Mouse (Mus musculus): ENCODE measurements at regions not wholly inside any gene's neighbourhood (a gene's known extent, or its start where the extent isn't known, plus 50 kb on each side); places are given as distances from the start of the nearest gene placed in this dataset.

DNA sequence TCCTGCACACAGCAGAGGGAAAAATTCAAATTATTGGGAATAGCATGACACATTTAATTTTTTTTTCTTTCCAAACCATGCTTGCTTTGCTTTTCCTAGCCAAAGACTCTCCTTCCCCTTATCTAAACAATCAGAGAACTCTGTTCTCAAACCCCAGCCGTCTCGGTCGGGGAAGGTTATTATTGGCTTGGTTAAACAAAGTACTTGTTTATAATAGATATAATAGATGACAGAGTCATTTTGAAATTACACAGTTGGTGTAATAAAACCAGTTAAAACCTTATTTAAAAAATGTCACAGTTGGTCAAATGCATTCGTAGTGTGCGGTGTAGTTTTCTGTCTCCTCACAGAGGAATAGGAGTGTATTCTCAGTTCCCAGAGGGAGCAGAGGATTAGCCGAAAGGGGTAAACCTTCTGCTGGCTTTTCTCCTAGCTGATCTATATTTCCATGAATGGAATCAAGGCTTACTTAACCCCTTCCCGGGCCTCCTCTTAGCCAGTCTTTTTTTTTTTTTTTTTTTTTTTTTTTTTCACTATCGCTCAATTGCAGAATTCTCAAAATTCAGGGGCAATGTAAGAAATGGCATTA, 329.4 kb upstream of the Npvf start:
- 14% methylated on average over 8 of the region's 8 CpGs for WGBS
- Histone ChIP-seq H3K27ac (ENCODE audit: insufficient read depth, low read depth, low read length) (peak overlapping the region; percentile 54; the same call in 1 of the 2 replicates), H3K4me1 (ENCODE audit: control insufficient read depth, insufficient read depth, insufficient read length, low read length) (no peaks in the 10 kb centered on the region)

GRCm38 (mm10) chr6:50984157-50984905, 330.1 kb upstream of the Npvf start:
- no peak for TF ChIP-seq CTCF (IDR thresholded peaks at IDR 0.05; ENCODE audit: extremely low read depth, insufficient read length, insufficient replicate concordance, low read depth, low read length)
- TF ChIP-seq POLR2A (IDR thresholded peaks at IDR 0.05; ENCODE audit: low read depth, low read length): no peak
- H3K4me3 ChIP-seq (ENCODE audit: low read depth, low read length): no peak overlapping the region
- H3K4me1 ChIP-seq (ENCODE audit: control insufficient read depth, insufficient read depth, insufficient read length, low read length): no peaks in the 10 kb centered on the region
- no peaks in the 10 kb centered on the region for H3K36me3 ChIP-seq (ENCODE audit: control insufficient read depth, insufficient read depth, low read length)
- peak overlapping the region; percentile 39; the same call in 1 of the 2 replicates for H3K27ac ChIP-seq (ENCODE audit: insufficient read depth, low read depth, low read length)
- H3K27me3 ChIP-seq (ENCODE audit: control insufficient read depth, insufficient read depth, low read length): no peaks in the 10 kb centered on the region
- WGBS: 67% methylated on average over 11 of the region's 11 CpGs

More for the DNA sequence above, 329.4 kb upstream of the Npvf start:
- Histone ChIP-seq H3K4me3 (ENCODE audit: low read depth, low read length) (no peak overlapping the region), H3K36me3 (ENCODE audit: control insufficient read depth, insufficient read depth, low read length) (no peaks in the 10 kb centered on the region), H3K27me3 (ENCODE audit: control insufficient read depth, insufficient read depth, low read length) (no peaks in the 10 kb centered on the region)
- TF ChIP-seq POLR2A (IDR thresholded peaks at IDR 0.05; ENCODE audit: low read depth, low read length) (no peak), CTCF (IDR thresholded peaks at IDR 0.05; ENCODE audit: extremely low read depth, insufficient read length, insufficient replicate concordance, low read depth, low read length) (no peak)

DNA sequence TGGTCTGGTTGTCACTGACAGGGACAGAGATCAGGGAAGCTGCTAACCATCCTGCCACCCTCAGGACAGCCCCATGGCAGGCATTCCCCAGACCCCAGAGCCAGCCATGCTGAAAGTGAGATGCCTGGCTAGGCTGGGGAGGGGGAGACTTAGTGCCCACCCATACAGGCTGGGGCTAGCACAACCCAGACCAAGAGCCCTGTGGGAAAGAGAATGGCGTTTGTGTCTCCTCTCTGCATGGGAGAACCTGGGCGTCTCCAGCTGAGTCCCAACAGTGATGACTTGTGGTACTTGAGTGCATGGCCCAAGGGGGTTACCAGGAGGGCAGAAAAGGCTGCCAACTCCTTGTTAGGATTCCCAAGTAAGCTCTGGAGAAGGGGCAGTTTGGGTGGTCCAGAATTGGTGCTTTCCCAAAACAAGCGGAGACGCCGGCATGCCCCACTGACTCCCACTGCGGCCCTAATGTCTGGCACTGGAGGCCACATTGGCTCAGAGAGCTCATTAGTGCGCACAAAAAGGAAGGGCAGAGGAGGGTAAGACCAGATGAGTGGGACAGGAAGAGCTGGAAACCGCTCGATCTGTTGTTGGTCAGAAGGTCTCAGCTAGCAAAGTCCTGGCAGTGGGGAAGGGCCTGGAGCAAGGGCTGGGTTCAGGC, 332.2 kb upstream of the Npvf start:
- TF ChIP-seq CTCF (IDR thresholded peaks at IDR 0.05; ENCODE audit: extremely low read depth, insufficient read length, insufficient replicate concordance, low read depth, low read length) (no peak), POLR2A (IDR thresholded peaks at IDR 0.05; ENCODE audit: low read depth, low read length) (no peak)
- Histone ChIP-seq H3K36me3 (ENCODE audit: control insufficient read depth, insufficient read depth, low read length) (no peaks in the 10 kb centered on the region), H3K27ac (ENCODE audit: insufficient read depth, low read depth, low read length) (no peak overlapping the region), H3K4me3 (ENCODE audit: low read depth, low read length) (no peak overlapping the region), H3K27me3 (ENCODE audit: control insufficient read depth, insufficient read depth, low read length) (no peaks in the 10 kb centered on the region), H3K4me1 (ENCODE audit: control insufficient read depth, insufficient read depth, insufficient read length, low read length) (no peaks in the 10 kb centered on the region)
- 86% methylated on average over 9 of the region's 9 CpGs for WGBS

DNA sequence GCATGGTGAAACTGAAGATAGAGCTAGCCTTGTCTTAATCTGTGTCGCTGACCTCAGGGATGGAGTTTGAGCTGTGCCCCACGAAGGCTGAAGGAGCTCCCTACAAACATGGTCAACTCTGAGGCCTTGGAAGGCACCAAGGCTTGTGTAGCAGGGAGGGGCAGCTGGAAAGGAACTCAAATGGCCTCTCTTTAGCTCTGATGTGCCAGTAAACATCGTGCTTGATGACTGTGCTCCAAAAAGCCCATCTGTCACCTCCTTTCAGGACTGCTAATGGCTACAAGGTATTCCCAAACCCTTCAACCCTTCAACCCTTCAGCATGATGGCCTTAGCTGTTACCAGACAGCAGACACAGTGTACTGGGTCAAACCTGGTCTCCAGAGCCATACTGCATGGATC, 334.3 kb upstream of the Npvf start:
- TF ChIP-seq CTCF (IDR thresholded peaks at IDR 0.05; ENCODE audit: extremely low read depth, insufficient read length, insufficient replicate concordance, low read depth, low read length) (no peak), POLR2A (IDR thresholded peaks at IDR 0.05; ENCODE audit: low read depth, low read length) (no peak)

DNA sequence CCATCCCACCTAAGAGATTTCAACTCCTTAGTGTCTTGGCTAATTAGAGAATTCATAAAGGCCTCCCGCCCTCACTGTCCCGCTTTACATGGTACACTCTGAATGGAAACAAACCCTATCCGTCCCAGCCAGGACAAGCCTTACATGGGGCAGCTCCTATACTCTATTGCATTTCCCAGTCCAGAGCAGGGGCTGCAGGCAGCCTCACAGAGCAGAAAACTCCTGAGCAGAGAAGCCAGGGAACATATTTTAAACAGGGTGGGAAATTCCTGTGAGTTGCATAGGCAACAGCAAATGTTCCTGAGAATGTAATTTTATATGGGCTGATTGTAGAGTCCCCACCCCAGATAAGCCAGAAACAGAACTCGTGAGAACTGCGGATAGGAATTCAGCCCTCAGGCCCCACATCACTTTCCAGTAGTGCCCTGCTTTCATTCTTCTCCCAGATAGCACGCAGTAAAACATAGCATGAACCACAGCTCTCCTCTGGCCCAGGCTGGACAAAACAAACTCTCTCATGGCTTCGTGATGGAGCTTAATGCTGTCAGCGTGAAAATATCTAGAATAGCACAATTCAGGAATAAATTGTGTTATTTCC, 337.4 kb upstream of the Npvf start:
- no peak for TF ChIP-seq CTCF (IDR thresholded peaks at IDR 0.05; ENCODE audit: extremely low read depth, insufficient read length, insufficient replicate concordance, low read depth, low read length)
- TF ChIP-seq POLR2A (IDR thresholded peaks at IDR 0.05; ENCODE audit: low read depth, low read length): no peak
- 67% methylated on average over 8 of the region's 8 CpGs for WGBS
- Histone ChIP-seq H3K4me1 (ENCODE audit: control insufficient read depth, insufficient read depth, insufficient read length, low read length) (no peaks in the 10 kb centered on the region), H3K27me3 (ENCODE audit: control insufficient read depth, insufficient read depth, low read length) (no peaks in the 10 kb centered on the region), H3K27ac (ENCODE audit: insufficient read depth, low read depth, low read length) (no peak overlapping the region), H3K36me3 (ENCODE audit: control insufficient read depth, insufficient read depth, low read length) (no peaks in the 10 kb centered on the region), H3K4me3 (ENCODE audit: low read depth, low read length) (no peak overlapping the region)

More for the DNA sequence above, 334.3 kb upstream of the Npvf start:
- Histone ChIP-seq H3K4me1 (ENCODE audit: control insufficient read depth, insufficient read depth, insufficient read length, low read length) (no peaks in the 10 kb centered on the region), H3K36me3 (ENCODE audit: control insufficient read depth, insufficient read depth, low read length) (no peaks in the 10 kb centered on the region), H3K27ac (ENCODE audit: insufficient read depth, low read depth, low read length) (no peak overlapping the region), H3K4me3 (ENCODE audit: low read depth, low read length) (no peak overlapping the region), H3K27me3 (ENCODE audit: control insufficient read depth, insufficient read depth, low read length) (no peaks in the 10 kb centered on the region)
- WGBS: 63% methylated on average over 3 of the region's 3 CpGs

DNA sequence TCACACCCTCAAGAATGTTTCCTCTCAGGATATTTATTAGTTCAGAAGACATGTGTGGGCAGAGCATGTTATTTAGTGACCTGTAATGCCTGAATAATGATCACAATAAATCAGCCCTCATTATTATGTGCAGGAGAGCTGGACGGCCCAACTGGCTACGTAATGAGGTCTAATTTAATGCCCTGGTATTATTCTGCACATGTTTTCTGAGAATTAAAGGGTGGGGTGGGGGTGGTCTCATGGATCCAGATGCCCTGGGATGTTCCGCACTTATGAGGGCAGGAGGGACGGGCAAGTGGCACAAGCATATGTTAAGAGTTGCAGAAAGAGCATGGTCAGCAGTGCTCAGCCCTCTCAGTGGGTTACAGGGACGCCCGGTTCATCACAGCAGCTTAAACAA, 339.7 kb upstream of the Npvf start:
- Histone ChIP-seq H3K4me1 (ENCODE audit: control insufficient read depth, insufficient read depth, insufficient read length, low read length) (no peaks in the 10 kb centered on the region), H3K36me3 (ENCODE audit: control insufficient read depth, insufficient read depth, low read length) (no peaks in the 10 kb centered on the region), H3K4me3 (ENCODE audit: low read depth, low read length) (no peak overlapping the region), H3K27ac (ENCODE audit: insufficient read depth, low read depth, low read length) (no peak overlapping the region), H3K27me3 (ENCODE audit: control insufficient read depth, insufficient read depth, low read length) (no peaks in the 10 kb centered on the region)
- TF ChIP-seq CTCF (IDR thresholded peaks at IDR 0.05; ENCODE audit: extremely low read depth, insufficient read length, insufficient replicate concordance, low read depth, low read length) (no peak), POLR2A (IDR thresholded peaks at IDR 0.05; ENCODE audit: low read depth, low read length) (no peak)
- 91% methylated on average over 6 of the region's 6 CpGs for WGBS

- Histone ChIP-seq H3K27me3 (ENCODE audit: control insufficient read depth, insufficient read depth, low read length) (no peaks in the 10 kb centered on the region; the same call in 1 of the 2 replicates), H3K4me1 (ENCODE audit: control insufficient read depth, insufficient read depth, insufficient read length, low read length) (no peaks in the 10 kb centered on the region), H3K36me3 (ENCODE audit: control insufficient read depth, insufficient read depth, low read length) (no peaks in the 10 kb centered on the region), H3K27ac (ENCODE audit: insufficient read depth, low read depth, low read length) (no peak overlapping the region), H3K4me3 (ENCODE audit: low read depth, low read length) (no peak overlapping the region)
- 77% methylated on average over 7 of the region's 7 CpGs for WGBS
- no peak for TF ChIP-seq POLR2A (IDR thresholded peaks at IDR 0.05; ENCODE audit: low read depth, low read length)
- no peak for TF ChIP-seq CTCF (IDR thresholded peaks at IDR 0.05; ENCODE audit: extremely low read depth, insufficient read length, insufficient replicate concordance, low read depth, low read length)
These were observed 348.5 kb upstream of the Npvf start for GRCm38 (mm10) chr6:51002713-51003112.

All from small intestine, adult 2 months (tissue).